Mouse (Mus musculus) embryonic facial prominence, embryonic 12.5 days (tissue): Measurements from ENCODE around the gene Pex14. TPM values are rescaled to one million over a fixed set of nuclear protein-coding genes. Genes with fewer than 3 reads are reported as not detected.

Experiments used
- polyA plus RNA-seq: library from polyadenylated mRNA; unstranded; fragments of >200 nt; fragmentation: Nextera tagmentation; extraction: Ambion mirVana; gene quantifications from 2 replicates; pipeline ENCODE4 v1.2.1, GENCODE M21; 2016

Pex14 gene
- polyA plus RNA-seq, 1 experiment from 2014 or later, result 54.1 TPM

Other genes starting within 250 kb of the Pex14 start
- 28.1 and 31.5 TPM in 2 replicates for gene Dffa, start 4.3 kb upstream of the Pex14 start, polyA plus RNA-seq
- gene Cort, start 26.9 kb upstream of the Pex14 start, polyA plus RNA-seq, result 0.36 TPM in 1 of 2 replicates, not detected in the other
- gene Cenps, start 37.8 kb upstream of the Pex14 start, polyA plus RNA-seq, result 42.7 and 47.1 TPM in 2 replicates
- gene Pgd, start 66.9 kb upstream of the Pex14 start, polyA plus RNA-seq, result 113 and 116 TPM in 2 replicates
- 56.1 and 61.5 TPM in 2 replicates for gene Kif1b, start 207.8 kb upstream of the Pex14 start, polyA plus RNA-seq